Mouse (Mus musculus): ENCODE measurements at regions not wholly inside any gene's neighbourhood (a gene's known extent, or its start where the extent isn't known, plus 50 kb on each side); places are given as distances from the start of the nearest gene placed in this dataset.

- intact Hi-C loops (cut with DNase I): no loop called here
- DNase-seq (ENCODE audit: low spot score in 2 of 2): no peak
Measured at GRCm38 (mm10) chr2:173992041-173992440, 84.1 kb upstream of the Stx16 start.

GRCm38 (mm10) chr2:173993431-173993955 lies 82.6 kb upstream of the Stx16 start:
- peak; percentile 17 to 26 for DNase-seq (ENCODE audit: low spot score in 2 of 2)
- intact Hi-C loops (cut with DNase I): no loop called here

GRCm38 (mm10) chr2:173994301-173995073 lies 81.6 kb upstream of the Stx16 start:
- intact Hi-C loops (cut with DNase I): no loop called here
- no peak for DNase-seq (ENCODE audit: low spot score in 2 of 2)

GRCm38 (mm10) chr2:174004666-174005065 lies 71.4 kb upstream of the Stx16 start:
- intact Hi-C loops (cut with DNase I): no loop called here
- DNase-seq (ENCODE audit: low spot score in 2 of 2): no peak

GRCm38 (mm10) chr2:174007976-174008349 lies 68.1 kb upstream of the Stx16 start:
- DNase-seq (ENCODE audit: low spot score in 2 of 2): no peak
- intact Hi-C loops (cut with DNase I): no loop called here

- no peak for DNase-seq (ENCODE audit: low spot score in 2 of 2)
- intact Hi-C loops (cut with DNase I): no loop called here
Measured at GRCm38 (mm10) chr2:174008350-174009218, 67.5 kb upstream of the Stx16 start.

GRCm38 (mm10) chr2:174010038-174010437 lies 66.1 kb upstream of the Stx16 start:
- intact Hi-C loops (cut with DNase I): no loop called here
- DNase-seq (ENCODE audit: low spot score in 2 of 2): no peak

- no peak for DNase-seq (ENCODE audit: low spot score in 2 of 2)
- intact Hi-C loops (cut with DNase I): no loop called here
Measured at GRCm38 (mm10) chr2:174011399-174011798, 64.7 kb upstream of the Stx16 start.

- intact Hi-C loops (cut with DNase I): no loop called here
- no peak for DNase-seq (ENCODE audit: low spot score in 2 of 2)
Measured at GRCm38 (mm10) chr2:174014361-174014760, 61.7 kb upstream of the Stx16 start.

GRCm38 (mm10) chr2:174015283-174015682 lies 60.8 kb upstream of the Stx16 start:
- no peak for DNase-seq (ENCODE audit: low spot score in 2 of 2)
- intact Hi-C loops (cut with DNase I): no loop called here

GRCm38 (mm10) chr2:174016068-174016467 lies 60.0 kb upstream of the Stx16 start:
- intact Hi-C loops (cut with DNase I): no loop called here
- no peak for DNase-seq (ENCODE audit: low spot score in 2 of 2)

- DNase-seq (ENCODE audit: low spot score in 2 of 2): no peak
- intact Hi-C loops (cut with DNase I): no loop called here
Measured at GRCm38 (mm10) chr2:174017042-174017441, 59.1 kb upstream of the Stx16 start.

- intact Hi-C loops (cut with DNase I): no loop called here
- no peak for DNase-seq (ENCODE audit: low spot score in 2 of 2)
Measured at GRCm38 (mm10) chr2:174017596-174017995, 58.5 kb upstream of the Stx16 start.

GRCm38 (mm10) chr2:174018002-174018401 lies 58.1 kb upstream of the Stx16 start:
- no peak for DNase-seq (ENCODE audit: low spot score in 2 of 2)
- intact Hi-C loops (cut with DNase I): no loop called here

GRCm38 (mm10) chr2:174018986-174019385 lies 57.1 kb upstream of the Stx16 start:
- intact Hi-C loops (cut with DNase I): no loop called here
- DNase-seq (ENCODE audit: low spot score in 2 of 2): no peak

GRCm38 (mm10) chr2:174019970-174020369 lies 56.1 kb upstream of the Stx16 start:
- DNase-seq (ENCODE audit: low spot score in 2 of 2): no peak
- intact Hi-C loops (cut with DNase I): no loop called here

GRCm38 (mm10) chr2:174020447-174020846 lies 55.7 kb upstream of the Stx16 start:
- intact Hi-C loops (cut with DNase I): no loop called here

GRCm38 (mm10) chr2:174021538-174021937 lies 54.6 kb upstream of the Stx16 start:
- intact Hi-C loops (cut with DNase I): no loop called here

More at GRCm38 (mm10) chr2:174020447-174020846, 55.7 kb upstream of the Stx16 start:
- no peak for DNase-seq (ENCODE audit: low spot score in 2 of 2)

GRCm38 (mm10) chr2:174022292-174022691 lies 53.8 kb upstream of the Stx16 start:
- DNase-seq (ENCODE audit: low spot score in 2 of 2): no peak
- intact Hi-C loops (cut with DNase I): no loop called here

More at GRCm38 (mm10) chr2:174021538-174021937, 54.6 kb upstream of the Stx16 start:
- no peak for DNase-seq (ENCODE audit: low spot score in 2 of 2)

- intact Hi-C loops (cut with DNase I): no loop called here
- peak in 1 of 2 experiments; percentile 8 for DNase-seq (ENCODE audit: low spot score in 2 of 2)
Measured at GRCm38 (mm10) chr2:174025181-174025870, 50.8 kb upstream of the Stx16 start.
